Mouse (Mus musculus): ENCODE data around the gene Pdcd11. TPM values are rescaled to one million over a fixed set of nuclear protein-coding genes. Genes with fewer than 3 reads are reported as not detected.

The Pdcd11 gene
- polyA plus RNA-seq (2012; ENCODE audit: low replicate concordance), result 15.2 and 21.0 TPM in 2 replicates

GRCm38 (mm10) chr19:47090550-47091156, at the start of gene Pdcd11, which contains the start of gene Usmg5:
TSS of gene Pdcd11 (plus strand) at chr19:47090768.
TSS of gene Usmg5 (minus strand) at chr19:47090647.

DNA sequence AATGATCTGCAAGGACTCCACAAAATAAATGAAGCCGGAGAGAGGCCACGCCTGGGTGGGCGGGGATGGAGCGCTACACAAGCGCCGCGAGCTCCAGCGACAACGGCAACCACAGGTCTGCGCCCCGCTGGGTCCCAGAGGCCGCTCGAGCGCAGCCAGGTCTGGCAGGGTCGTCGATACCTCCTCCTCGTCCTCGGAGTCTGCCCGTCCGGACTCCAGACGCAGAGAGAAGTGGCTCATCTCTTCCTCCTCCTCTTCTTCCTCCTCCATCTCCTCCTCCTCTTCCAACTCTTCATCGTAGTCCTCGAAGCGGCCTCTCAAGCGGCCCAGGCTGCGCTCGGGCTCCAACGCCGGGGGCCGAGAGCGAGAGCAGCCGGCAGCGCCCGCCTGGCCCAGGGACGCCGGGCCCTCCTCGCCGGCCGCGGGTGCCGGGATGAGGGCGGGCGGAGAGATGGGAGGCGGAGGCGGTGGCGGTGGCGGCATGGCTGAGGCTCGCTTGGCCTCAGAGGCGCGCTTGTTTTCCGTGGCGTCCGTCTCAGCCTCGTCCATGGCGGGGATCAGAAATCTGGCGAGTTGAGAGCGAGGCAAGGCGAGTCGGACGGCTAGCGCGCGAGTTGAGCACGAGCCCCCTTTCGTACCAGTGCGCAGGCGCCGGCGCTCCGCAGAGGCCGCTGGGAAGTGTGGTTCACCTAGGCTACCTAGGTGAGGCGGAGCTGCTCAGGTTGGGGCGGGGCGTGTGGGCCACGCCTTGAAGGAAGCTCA, 40.1 kb upstream of the Pdcd11 start, which contains the start of gene Pcgf6:
Gene Pcgf6 (minus strand): TSS at position 636 of the 762 bp plus-strand sequence.

GRCm38 (mm10) chr19:47067096-47067882, 23.3 kb upstream of the Pdcd11 start, which contains the start of gene Taf5:
TSS of gene Taf5 (plus strand) at chr19:47067746.

DNA sequence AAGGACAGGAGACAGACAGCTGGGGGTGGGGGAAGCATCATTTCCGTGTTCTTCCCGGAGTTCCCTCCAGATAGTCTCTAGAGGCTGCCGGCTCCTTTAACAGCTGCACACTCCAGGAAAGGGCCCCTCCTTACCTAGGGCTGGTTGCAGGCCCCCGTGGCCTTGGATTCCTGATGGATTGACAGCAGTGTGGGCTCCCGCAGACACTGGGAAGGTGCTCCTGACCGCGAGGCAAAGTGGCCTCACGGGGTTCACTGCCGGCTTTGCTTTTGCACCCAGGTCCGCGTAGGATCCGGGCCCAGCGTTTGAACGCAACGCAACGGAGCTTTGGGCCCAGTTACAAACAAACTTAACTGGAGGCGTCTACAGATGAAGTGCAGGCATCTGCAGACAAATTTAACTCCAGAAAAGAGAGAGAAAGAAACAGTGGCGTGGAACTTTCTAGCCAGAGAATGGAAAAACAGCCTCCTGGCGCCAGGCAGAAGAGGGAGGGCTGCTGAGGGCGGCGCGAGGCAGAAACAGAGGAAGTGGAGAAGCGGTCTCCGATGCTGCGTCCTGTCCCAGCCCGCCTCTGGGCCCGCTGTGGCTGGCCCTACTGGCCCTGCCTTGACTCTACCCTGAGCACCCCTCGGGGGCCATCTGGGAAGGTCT, 47.3 kb downstream of the Pdcd11 start, which contains the start of gene Calhm2:
Gene Calhm2 (minus strand): TSS at position 524 of the 651 bp plus-strand sequence.

GRCm38 (mm10) chr19:47144154-47144553, 53.6 kb downstream of the Pdcd11 start, which contains the start of gene Calhm1:
TSS of gene Calhm1 (minus strand) at chr19:47144254.

DNA sequence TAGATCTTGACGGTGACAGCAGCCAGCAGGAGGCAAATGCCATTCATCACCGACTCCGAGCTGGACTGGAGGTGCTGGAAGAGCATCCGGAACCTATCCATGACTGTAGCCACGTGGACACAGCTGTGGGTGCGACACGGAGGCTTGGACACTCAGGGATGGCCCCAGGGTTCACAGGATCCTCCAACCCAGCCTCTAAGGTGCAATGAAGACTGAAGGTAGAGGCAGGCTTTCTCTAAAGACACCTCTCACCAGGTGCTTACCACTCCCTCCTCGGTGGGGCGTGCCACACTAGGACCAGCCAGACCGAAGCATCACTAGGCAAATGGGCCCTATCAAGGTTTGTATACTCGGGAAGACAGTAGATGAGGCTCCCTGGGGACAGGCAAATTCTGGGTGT, 67.1 kb downstream of the Pdcd11 start, which contains the start of gene Calhm3:
Gene Calhm3 (minus strand): TSS at position 101 of the 400 bp plus-strand sequence.

DNA sequence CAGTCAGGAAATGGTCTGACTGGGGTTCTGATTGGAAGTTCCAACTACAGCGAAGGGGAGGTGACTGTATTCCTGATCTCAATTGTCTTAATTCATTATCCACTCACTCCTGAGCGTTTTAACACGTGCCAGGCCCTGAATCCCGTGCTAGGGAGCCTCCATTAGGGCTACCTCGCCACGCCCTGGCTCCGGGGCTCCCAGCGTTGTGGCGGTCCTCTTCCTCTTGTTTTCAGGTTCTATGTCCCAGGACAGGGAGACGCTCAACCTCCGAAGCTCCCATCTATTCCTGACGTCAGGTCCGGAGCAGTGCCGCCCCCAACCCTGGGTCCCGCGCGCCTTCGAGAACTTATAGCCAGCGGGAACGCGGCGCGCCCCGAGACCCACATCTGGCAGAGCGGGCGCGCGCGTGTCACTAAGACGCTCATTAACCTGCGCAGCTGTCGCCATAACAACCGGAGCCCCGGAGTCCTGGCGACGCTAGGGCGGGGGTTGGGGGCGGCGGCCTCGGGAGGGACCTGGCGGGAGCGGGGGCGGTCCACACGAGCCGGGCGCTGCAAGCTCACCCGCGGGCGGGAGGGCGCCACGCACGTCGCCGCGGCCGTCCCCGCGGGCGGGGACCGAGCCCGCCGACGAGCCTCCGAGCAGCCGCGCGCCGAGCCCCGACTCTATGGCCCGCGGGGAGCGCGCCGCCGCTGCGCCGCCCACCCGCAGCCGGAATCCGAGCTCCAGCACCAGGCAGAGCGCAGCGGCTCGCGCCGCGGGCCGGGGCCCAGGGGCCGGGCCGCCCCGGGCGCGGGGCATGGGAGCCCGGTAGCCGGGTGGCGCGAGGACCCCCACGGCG, 88.1 kb downstream of the Pdcd11 start, which contains the start of gene Neurl1a:
Gene Neurl1a (plus strand): TSS at position 390 of the 841 bp plus-strand sequence.

Other genes with a start within 250 kb of the Pdcd11 start
- gene Ina, start 76.1 kb upstream of the Pdcd11 start, polyA plus RNA-seq (2012; ENCODE audit: low replicate concordance), result 0.11 TPM in 1 of 2 replicates, not detected in the other
- gene Nt5c2, start 75.6 kb upstream of the Pdcd11 start, polyA plus RNA-seq (2012; ENCODE audit: low replicate concordance), result 2.5 and 8.1 TPM in 2 replicates
- 16.3 and 18.9 TPM in 2 replicates for gene Pcgf6, start 39.9 kb upstream of the Pdcd11 start, polyA plus RNA-seq (2012; ENCODE audit: low replicate concordance)
- 9.9 and 10.6 TPM in 2 replicates for gene Taf5, start 23.0 kb upstream of the Pdcd11 start, polyA plus RNA-seq (2012; ENCODE audit: low replicate concordance)
- gene Usmg5, start 121 bp upstream of the Pdcd11 start, polyA plus RNA-seq (2012; ENCODE audit: low replicate concordance), result 3.3 and 8.6 TPM in 2 replicates
- gene Calhm2, start 47.5 kb downstream of the Pdcd11 start, polyA plus RNA-seq (2012; ENCODE audit: low replicate concordance), result 5.5 and 9.5 TPM in 2 replicates
- not detected in 2 replicates for gene Calhm1, start 53.5 kb downstream of the Pdcd11 start, polyA plus RNA-seq (2012; ENCODE audit: low replicate concordance)
- not detected in 2 replicates for gene Calhm3, start 67.0 kb downstream of the Pdcd11 start, polyA plus RNA-seq (2012; ENCODE audit: low replicate concordance)
- gene Neurl1a, start 88.1 kb downstream of the Pdcd11 start, polyA plus RNA-seq (2012; ENCODE audit: low replicate concordance), result 0.68 and 1.0 TPM in 2 replicates

All from leukemia stem cell, adult 10-12 weeks (primary cell).